Mouse (Mus musculus) embryonic facial prominence, embryonic 15.5 days (tissue): Measurements from ENCODE around the gene Gba. TPM values are rescaled to one million over a fixed set of nuclear protein-coding genes. Genes with fewer than 3 reads are reported as not detected.

Experiments used
- ATAC-seq: fragments of 200-750 bp; cut with Nextera tagmentation; 2 replicates; pipeline ENCODE4 v1.8.0; 2017; ENCODE audit warnings: low read depth, moderate TSS enrichment; ENCODE audit not compliant: insufficient number of reproducible peaks, low FRiP score, low TSS enrichment
- H3K27ac ChIP-seq: fragments of 300-500 bp; sonication (generic); replicated peaks from 2 replicates; pipeline ENCODE4 v1.5.1; 2015; ENCODE audit warnings: mild to moderate bottlenecking, inconsistent platforms
- H3K27me3 ChIP-seq: fragments of 300-500 bp; sonication (generic); 2 replicates; pipeline ENCODE4 v1.6.1; 2015; ENCODE audit warnings: inconsistent platforms
- H3K36me3 ChIP-seq: fragments of 300-500 bp; sonication (generic); 2 replicates; pipeline ENCODE4 v1.6.1; 2015; ENCODE audit warnings: mild to moderate bottlenecking, inconsistent platforms
- H3K4me1 ChIP-seq: fragments of 300-500 bp; sonication (generic); 2 replicates; pipeline ENCODE4 v1.6.1; 2015; ENCODE audit warnings: inconsistent platforms
- H3K4me2 ChIP-seq: fragments of 300-500 bp; sonication (generic); replicated peaks from 2 replicates; pipeline ENCODE4 v1.6.1; 2015; ENCODE audit warnings: mild to moderate bottlenecking, inconsistent platforms
- H3K4me3 ChIP-seq: fragments of 300-500 bp; sonication (generic); replicated peaks from 2 replicates; pipeline ENCODE4 v1.5.1; 2015; ENCODE audit warnings: mild to moderate bottlenecking, inconsistent platforms
- H3K9ac ChIP-seq: fragments of 300-500 bp; sonication (generic); 2 replicates; pipeline ENCODE4 v1.6.1; 2015; ENCODE audit warnings: inconsistent platforms
- H3K9me3 ChIP-seq: fragments of 300-500 bp; sonication (generic); replicated peaks from 2 replicates; pipeline ENCODE4 v1.6.1; 2016; ENCODE audit warnings: inconsistent platforms
- WGBS: fragments of 180-500 bp; shearing (Covaris S2); methylation state at CpG from one replicate; pipeline ENCODE4 v1.1.7; 2015; 5-methylcytosine and 5-hydroxymethylcytosine counted together
- polyA plus RNA-seq: library from polyadenylated mRNA; unstranded; fragments of >200 nt; fragmentation: Nextera tagmentation; extraction: Ambion mirVana; gene quantifications from 2 replicates; pipeline ENCODE4 v1.2.1, GENCODE M21; 2015

The Gba gene
- polyA plus RNA-seq, 1 experiment from 2014 or later: 55.6 TPM

GRCm38 (mm10) chr3:89183058-89183958 lies 19.4 kb upstream of the Gba start, which contains the start of gene Fam189b:
TSS of gene Fam189b (plus strand) at chr3:89183143.
- Histone ChIP-seq H3K4me2 (peak within 1 kb of the TSS; percentile 92), H3K4me3 (peak within 1 kb of the TSS; percentile 69), H3K27ac (peak within 1 kb of the TSS; percentile 89), H3K9me3 (no peaks in the 10 kb centered on the region), H3K9ac (peak within 1 kb of the TSS; percentile 65), H3K4me1 (peaks cover 41% of the 10 kb centered on the region), H3K27me3 (no peaks in the 10 kb centered on the region), H3K36me3 (peaks cover 45% of the 10 kb centered on the region)
- peak; percentile 93 for ATAC-seq
- 5% methylated on average over 39 of the region's 39 CpGs for WGBS

- no peak overlapping the region for H3K27ac ChIP-seq
These were observed 18.8 kb upstream of the Gba start for GRCm38 (mm10) chr3:89183959-89184315.

GRCm38 (mm10) chr3:89187197-89187596 lies 15.5 kb upstream of the Gba start:
- Histone ChIP-seq H3K4me2 (no peak overlapping the region), H3K9ac (no peak overlapping the region), H3K27ac (no peak overlapping the region), H3K4me3 (no peak overlapping the region), H3K4me1 (peaks cover 31% of the 10 kb centered on the region), H3K36me3 (peaks cover 20% of the 10 kb centered on the region), H3K9me3 (no peaks in the 10 kb centered on the region), H3K27me3 (no peaks in the 10 kb centered on the region)
- WGBS: 38% methylated on average over 23 of the region's 23 CpGs
- no peak for ATAC-seq

More at GRCm38 (mm10) chr3:89183959-89184315, 18.8 kb upstream of the Gba start:
- Histone ChIP-seq H3K36me3 (peaks cover 50% of the 10 kb centered on the region), H3K4me2 (peak overlapping the region; percentile 92), H3K27me3 (no peaks in the 10 kb centered on the region), H3K9me3 (no peaks in the 10 kb centered on the region), H3K4me3 (peak overlapping the region; percentile 69), H3K4me1 (peaks cover 35% of the 10 kb centered on the region), H3K9ac (peak overlapping the region; percentile 65)
- no peak for ATAC-seq
- WGBS: 73% methylated on average over 6 of the region's 6 CpGs

- ATAC-seq: no peak
- Histone ChIP-seq H3K9me3 (no peaks in the 10 kb centered on the region), H3K27ac (no peak overlapping the region), H3K4me1 (peaks cover 28% of the 10 kb centered on the region), H3K36me3 (peaks cover 16% of the 10 kb centered on the region), H3K27me3 (no peaks in the 10 kb centered on the region), H3K4me3 (no peak overlapping the region), H3K4me2 (no peak overlapping the region), H3K9ac (no peak overlapping the region)
- 71% methylated on average over 18 of the region's 18 CpGs for WGBS
These were observed 14.8 kb upstream of the Gba start for GRCm38 (mm10) chr3:89187690-89188477.

- H3K27ac ChIP-seq: no peak overlapping the region
- no peak for ATAC-seq
- no peak overlapping the region for H3K4me3 ChIP-seq
- H3K4me2 ChIP-seq: no peak overlapping the region
- H3K9ac ChIP-seq: no peak overlapping the region
- WGBS: 58% methylated on average over 12 of the region's 12 CpGs
- peaks cover 16% of the 10 kb centered on the region for H3K36me3 ChIP-seq
- H3K9me3 ChIP-seq: no peaks in the 10 kb centered on the region
- H3K4me1 ChIP-seq: peaks cover 26% of the 10 kb centered on the region
- H3K27me3 ChIP-seq: no peaks in the 10 kb centered on the region
These were observed 14.3 kb upstream of the Gba start for GRCm38 (mm10) chr3:89188478-89188875.

GRCm38 (mm10) chr3:89190436-89190835 lies 12.3 kb upstream of the Gba start:
- no peak overlapping the region for H3K4me2 ChIP-seq
- H3K36me3 ChIP-seq: peaks cover 16% of the 10 kb centered on the region
- H3K9me3 ChIP-seq: no peaks in the 10 kb centered on the region
- H3K4me3 ChIP-seq: no peak overlapping the region
- H3K4me1 ChIP-seq: peaks cover 8% of the 10 kb centered on the region
- H3K9ac ChIP-seq: no peak overlapping the region
- no peak for ATAC-seq
- no peaks in the 10 kb centered on the region for H3K27me3 ChIP-seq
- 77% methylated on average over 8 of the region's 8 CpGs for WGBS
- H3K27ac ChIP-seq: no peak overlapping the region

- H3K4me2 ChIP-seq: no peak overlapping the region
- peaks cover 13% of the 10 kb centered on the region for H3K4me1 ChIP-seq
- WGBS: 59% methylated on average over 1 of the region's 1 CpGs
- H3K27ac ChIP-seq: no peak overlapping the region
- H3K9me3 ChIP-seq: no peaks in the 10 kb centered on the region
- no peaks in the 10 kb centered on the region for H3K27me3 ChIP-seq
- no peak overlapping the region for H3K4me3 ChIP-seq
- ATAC-seq: no peak
- peaks cover 7% of the 10 kb centered on the region for H3K36me3 ChIP-seq
- no peak overlapping the region for H3K9ac ChIP-seq
These were observed 9.4 kb upstream of the Gba start for GRCm38 (mm10) chr3:89193351-89193750.

- Histone ChIP-seq H3K27ac (no peak overlapping the region), H3K4me3 (no peak overlapping the region), H3K9ac (no peak overlapping the region), H3K9me3 (no peaks in the 10 kb centered on the region), H3K27me3 (no peaks in the 10 kb centered on the region), H3K4me1 (peaks cover 13% of the 10 kb centered on the region), H3K4me2 (no peak overlapping the region), H3K36me3 (peaks cover 2% of the 10 kb centered on the region; the same call in 1 of the 2 replicates)
- ATAC-seq: no peak
- 89% methylated on average over 2 of the region's 2 CpGs for WGBS
These were observed 8.9 kb upstream of the Gba start for GRCm38 (mm10) chr3:89193853-89194252.

- peak overlapping the region; percentile 83 for H3K27ac ChIP-seq
- no peaks in the 10 kb centered on the region for H3K36me3 ChIP-seq
- no peaks in the 10 kb centered on the region for H3K9me3 ChIP-seq
- H3K27me3 ChIP-seq: no peaks in the 10 kb centered on the region
- peak; percentile 98 for ATAC-seq
- peak overlapping the region; percentile 65 for H3K9ac ChIP-seq
- H3K4me1 ChIP-seq: peaks cover 13% of the 10 kb centered on the region
- H3K4me2 ChIP-seq: peak overlapping the region; percentile 62
- peak overlapping the region; percentile 48 for H3K4me3 ChIP-seq
- 4% methylated on average over 33 of the region's 33 CpGs for WGBS
These were observed 6.5 kb upstream of the Gba start for GRCm38 (mm10) chr3:89195979-89196877.

GRCm38 (mm10) chr3:89199839-89200238 lies 2.9 kb upstream of the Gba start:
- no peak for ATAC-seq
- H3K4me2 ChIP-seq: no peak overlapping the region
- H3K36me3 ChIP-seq: peaks cover 3% of the 10 kb centered on the region
- H3K27ac ChIP-seq: no peak overlapping the region
- 81% methylated on average over 3 of the region's 3 CpGs for WGBS
- H3K4me3 ChIP-seq: no peak overlapping the region
- no peaks in the 10 kb centered on the region for H3K27me3 ChIP-seq
- H3K9me3 ChIP-seq: no peaks in the 10 kb centered on the region
- peaks cover 19% of the 10 kb centered on the region for H3K4me1 ChIP-seq
- H3K9ac ChIP-seq: no peak overlapping the region
